Mouse (Mus musculus) midbrain, postnatal 0 days (tissue): ENCODE measurements at regions not wholly inside any gene's neighbourhood (a gene's known extent, or its start where the extent isn't known, plus 50 kb on each side); places are given as distances from the start of the nearest gene placed in this dataset.
A peak's percentile ranks its signal among the peaks of the same experiment; 100 is the strongest.

ENCODE experiments used
- ATAC-seq: fragments of 200-750 bp; cut with Nextera tagmentation; 2 replicates; pipeline ENCODE4 v1.8.0; 2017; ENCODE audit warnings: moderate number of reproducible peaks, mild to moderate bottlenecking, moderate TSS enrichment, moderate library complexity; ENCODE audit not compliant: low FRiP score
- DNase-seq: peaks from one replicate; pipeline ENCODE4 v3.0.0-alpha.2; 2015; ENCODE audit warnings: low spot score
- H3K27ac ChIP-seq: fragments of 300-500 bp; sonication (generic); 2 replicates; pipeline ENCODE4 v1.5.1; 2014; ENCODE audit warnings: low read depth, mild to moderate bottlenecking, low read length, mixed read lengths
- H3K27me3 ChIP-seq: fragments of 300-500 bp; sonication (generic); 2 replicates; pipeline ENCODE4 v1.6.1; 2014; ENCODE audit warnings: low read length, control low read depth, mixed read lengths; ENCODE audit not compliant: insufficient read depth
- H3K36me3 ChIP-seq: fragments of 300-500 bp; sonication (generic); 2 replicates; pipeline ENCODE4 v1.6.1; 2014; ENCODE audit warnings: low read length, control low read depth, mixed read lengths; ENCODE audit not compliant: insufficient read depth
- H3K4me1 ChIP-seq: fragments of 300-500 bp; sonication (generic); 2 replicates; pipeline ENCODE4 v1.6.1; 2014; ENCODE audit warnings: mild to moderate bottlenecking, control low read depth, antibody characterized with exemption, low read length, mixed read lengths; ENCODE audit not compliant: insufficient read depth
- H3K4me2 ChIP-seq: fragments of 300-500 bp; sonication (generic); 2 replicates; pipeline ENCODE4 v1.6.1; 2014; ENCODE audit warnings: low read depth, mild to moderate bottlenecking, low read length, mixed read lengths; ENCODE audit not compliant: poor library complexity, severe bottlenecking
- H3K4me3 ChIP-seq: fragments of 300-500 bp; sonication (generic); 2 replicates; pipeline ENCODE4 v1.5.1; 2014; ENCODE audit warnings: low read depth, mild to moderate bottlenecking, low read length, moderate library complexity
- H3K9ac ChIP-seq: fragments of 300-500 bp; sonication (generic); replicated peaks from 2 replicates; pipeline ENCODE4 v1.6.1; 2014; ENCODE audit warnings: mild to moderate bottlenecking, low read length, moderate library complexity, mixed read lengths; ENCODE audit not compliant: poor library complexity, severe bottlenecking
- H3K9me3 ChIP-seq: fragments of 300-500 bp; sonication (generic); 2 replicates; pipeline ENCODE4 v1.6.1; 2016; ENCODE audit warnings: low read length, control low read depth
- CTCF ChIP-seq: IDR thresholded peaks from 2 replicates; pipeline ENCODE4 v1.5.1; 2016; ENCODE audit warnings: antibody characterized with exemption, mild to moderate bottlenecking
- WGBS: fragments of 180-500 bp; shearing (Covaris S2); extraction: QIAGEN DNeasy Blood & Tissue Kit; methylation state at CpG from one replicate; pipeline ENCODE4 v1.1.7; 2014; 5-methylcytosine and 5-hydroxymethylcytosine counted together

DNA sequence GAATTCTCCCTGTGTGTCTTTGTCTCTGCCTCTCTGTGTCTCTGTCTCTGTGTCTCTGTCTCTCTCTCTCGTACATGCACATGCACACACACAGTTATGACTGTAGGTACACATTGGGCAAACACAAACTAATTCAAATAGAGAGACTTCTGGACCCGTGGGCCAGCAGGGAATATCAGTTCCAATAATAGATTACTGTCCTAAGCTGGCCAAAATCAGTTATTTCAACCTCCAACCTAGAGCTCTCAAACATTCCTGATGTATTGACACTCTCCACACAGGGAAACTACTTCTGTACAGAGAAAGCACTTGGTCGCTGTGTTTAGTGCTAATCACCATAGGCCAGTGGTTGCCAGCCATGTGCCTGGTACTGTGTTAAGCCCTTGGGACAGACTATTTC, 203.7 kb upstream of the Nectin1 start:
- ATAC-seq (no peak), DNase-seq (no peak)
- H3K4me1 ChIP-seq: no peaks in the 10 kb centered on the region
- 78% methylated on average over 3 of the region's 3 CpGs for WGBS
- no peak overlapping the region for H3K27ac ChIP-seq
- no peaks in the 10 kb centered on the region for H3K9me3 ChIP-seq
- no peak overlapping the region for H3K9ac ChIP-seq
- H3K36me3 ChIP-seq: no peaks in the 10 kb centered on the region
- no peak overlapping the region for H3K4me2 ChIP-seq
- TF ChIP-seq CTCF: no peak
- H3K27me3 ChIP-seq: no peaks in the 10 kb centered on the region
- H3K4me3 ChIP-seq: no peak overlapping the region

DNA sequence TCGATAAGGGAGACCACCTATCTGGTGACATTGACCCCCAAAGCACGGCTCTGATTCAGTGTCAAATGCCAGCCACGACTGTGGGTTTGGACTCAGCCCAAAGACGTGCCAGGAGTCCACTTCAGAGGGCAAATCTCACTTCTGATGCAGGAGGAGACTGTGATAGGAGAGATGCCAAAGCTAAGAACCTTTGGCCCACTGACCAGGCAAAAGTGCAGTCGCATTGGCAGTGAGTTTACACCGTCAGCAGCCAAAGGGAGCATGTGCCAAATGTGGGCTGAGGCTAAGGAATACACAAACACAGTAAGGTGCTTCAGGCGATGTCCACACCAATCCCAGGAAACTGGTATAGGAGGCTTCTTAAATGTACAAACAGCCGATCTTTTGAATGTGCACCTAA, 202.6 kb upstream of the Nectin1 start:
- DNase-seq: no peak
- H3K9ac ChIP-seq: no peak overlapping the region
- H3K36me3 ChIP-seq: no peaks in the 10 kb centered on the region
- H3K27ac ChIP-seq: no peak overlapping the region
- ATAC-seq: no peak
- TF ChIP-seq CTCF: no peak
- WGBS: 83% methylated on average over 8 of the region's 8 CpGs
- no peaks in the 10 kb centered on the region for H3K27me3 ChIP-seq
- H3K9me3 ChIP-seq: no peaks in the 10 kb centered on the region
- no peak overlapping the region for H3K4me2 ChIP-seq
- H3K4me1 ChIP-seq: no peaks in the 10 kb centered on the region
- H3K4me3 ChIP-seq: no peak overlapping the region

DNA sequence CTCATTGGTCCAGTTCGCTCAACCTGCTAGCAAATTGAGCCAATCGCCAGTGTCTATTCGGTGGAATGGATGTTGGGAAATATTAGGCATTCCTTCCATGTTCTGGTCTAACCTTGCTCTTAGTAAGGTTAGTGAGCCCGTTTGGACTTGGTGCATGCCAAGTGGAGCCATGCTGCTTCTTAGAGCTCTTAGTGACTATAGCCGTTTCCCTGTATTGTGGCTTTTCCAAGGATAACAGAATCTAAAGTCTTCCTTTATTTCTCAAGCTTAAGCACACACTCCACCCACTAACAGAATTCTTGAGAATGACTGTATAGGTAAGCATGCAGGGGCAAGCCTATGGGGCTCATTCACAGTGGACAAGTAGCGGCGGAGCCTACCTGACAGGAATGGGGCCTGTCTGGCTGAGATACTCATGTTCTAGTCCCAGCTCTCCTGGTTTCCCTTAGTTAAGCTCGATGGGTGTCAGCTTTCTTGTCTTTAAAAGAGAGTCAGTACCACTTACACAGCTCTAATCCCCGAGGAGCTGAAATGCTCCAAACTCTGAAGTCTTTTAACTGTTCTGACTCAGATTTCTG, 201.6 kb upstream of the Nectin1 start:
- no peak for TF ChIP-seq CTCF
- no peak for ATAC-seq
- 81% methylated on average over 9 of the region's 9 CpGs for WGBS

DNA sequence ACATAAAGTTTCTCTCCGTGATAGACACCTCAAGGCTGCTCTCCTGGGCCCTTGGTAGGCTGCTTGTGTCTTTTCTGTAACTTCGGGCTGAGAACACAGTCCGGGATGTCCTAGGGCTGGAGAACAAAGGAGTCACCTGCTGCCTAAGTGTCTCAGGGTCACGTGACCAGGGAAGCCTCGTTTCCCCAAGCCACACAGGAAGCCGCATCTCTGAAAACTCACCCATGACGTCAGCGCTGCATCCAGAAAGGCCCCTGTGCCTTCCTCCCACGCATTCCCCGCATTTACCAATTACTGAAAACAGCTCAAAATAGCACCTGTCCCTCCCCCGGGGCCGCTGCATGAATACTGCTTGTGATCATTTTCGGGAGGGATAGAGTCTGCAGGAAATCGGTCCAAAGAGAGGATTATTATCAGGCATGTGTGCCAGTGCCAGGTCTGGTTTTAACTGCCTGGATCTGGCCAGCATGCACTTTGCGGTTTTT, 198.7 kb upstream of the Nectin1 start:
- WGBS: 21% methylated on average over 15 of the region's 15 CpGs
- DNase-seq: peak; percentile 63

More for the DNA sequence above, 201.6 kb upstream of the Nectin1 start:
- Histone ChIP-seq H3K9me3 (no peaks in the 10 kb centered on the region), H3K27me3 (no peaks in the 10 kb centered on the region), H3K36me3 (no peaks in the 10 kb centered on the region), H3K4me1 (no peaks in the 10 kb centered on the region), H3K4me3 (no peak overlapping the region), H3K4me2 (no peak overlapping the region), H3K27ac (no peak overlapping the region), H3K9ac (no peak overlapping the region)
- no peak for DNase-seq

DNA sequence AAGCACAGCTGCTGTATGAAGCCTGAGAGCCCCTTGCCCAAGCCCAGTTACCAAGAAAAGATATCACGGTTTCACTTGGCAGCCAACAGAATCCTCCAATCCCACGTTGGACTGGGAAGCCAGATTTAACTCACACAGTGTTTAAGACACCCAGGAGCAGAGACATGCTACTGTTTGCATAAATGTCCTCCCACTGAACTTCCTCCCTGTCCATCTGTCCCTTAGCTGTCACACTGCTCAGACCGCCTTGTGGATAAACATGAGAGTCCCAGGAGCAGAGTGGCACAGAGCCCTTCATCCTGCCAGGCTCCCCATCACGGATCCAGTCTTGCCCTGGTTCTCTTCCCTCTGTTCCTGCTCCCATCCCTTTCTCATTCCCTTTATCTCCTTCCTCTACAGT, 194.9 kb upstream of the Nectin1 start:
- ATAC-seq (no peak), DNase-seq (no peak)
- H3K27me3 ChIP-seq: no peaks in the 10 kb centered on the region
- no peak for TF ChIP-seq CTCF
- H3K36me3 ChIP-seq: no peaks in the 10 kb centered on the region
- H3K9ac ChIP-seq: no peak overlapping the region
- H3K4me3 ChIP-seq: no peak overlapping the region
- no peak overlapping the region for H3K4me2 ChIP-seq
- WGBS: 30% methylated on average over 4 of the region's 4 CpGs
- H3K4me1 ChIP-seq: peaks cover 5% of the 10 kb centered on the region; the same call in 1 of the 2 replicates
- H3K27ac ChIP-seq: no peak overlapping the region; the same call in 1 of the 2 replicates
- no peaks in the 10 kb centered on the region for H3K9me3 ChIP-seq

More for the DNA sequence above, 198.7 kb upstream of the Nectin1 start:
- H3K4me2 ChIP-seq: peak overlapping the region; percentile 24
- no peak overlapping the region for H3K9ac ChIP-seq
- peak; percentile 71; the same call in 1 of the 2 replicates for ATAC-seq
- H3K36me3 ChIP-seq: no peaks in the 10 kb centered on the region
- H3K4me3 ChIP-seq: no peak overlapping the region
- H3K27ac ChIP-seq: no peak overlapping the region
- H3K4me1 ChIP-seq: peaks cover 5% of the 10 kb centered on the region; the same call in 1 of the 2 replicates
- no peak for TF ChIP-seq CTCF
- H3K27me3 ChIP-seq: no peaks in the 10 kb centered on the region
- H3K9me3 ChIP-seq: no peaks in the 10 kb centered on the region

DNA sequence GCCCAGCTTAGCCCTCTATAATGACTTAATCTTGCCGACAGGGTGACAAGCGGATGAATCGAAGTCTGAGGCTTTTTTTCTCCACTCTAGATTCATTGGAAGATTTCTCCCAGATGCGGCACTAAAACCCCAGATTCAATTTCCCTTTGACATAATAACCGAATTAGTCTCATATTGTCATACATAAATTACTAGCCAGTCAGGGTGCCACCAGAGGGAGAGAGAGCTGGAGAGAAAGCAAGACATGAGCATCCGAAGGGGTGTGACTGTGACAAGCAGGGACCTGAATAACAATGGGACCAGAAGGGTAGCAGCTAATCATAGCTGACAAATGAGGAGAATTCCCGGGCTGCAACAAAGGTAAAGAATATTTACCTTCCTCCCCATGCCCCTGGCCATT, 194.5 kb upstream of the Nectin1 start:
- H3K4me3 ChIP-seq: no peak overlapping the region
- WGBS: 23% methylated on average over 7 of the region's 7 CpGs
- DNase-seq (peak; percentile 23), ATAC-seq (no peak)
- no peak overlapping the region for H3K9ac ChIP-seq
- H3K27me3 ChIP-seq: no peaks in the 10 kb centered on the region
- H3K4me2 ChIP-seq: no peak overlapping the region
- peak; percentile 51 for TF ChIP-seq CTCF
- peak overlapping the region; percentile 6; the same call in 1 of the 2 replicates for H3K27ac ChIP-seq
- H3K9me3 ChIP-seq: no peaks in the 10 kb centered on the region
- H3K4me1 ChIP-seq: peaks cover 5% of the 10 kb centered on the region; the same call in 1 of the 2 replicates
- no peaks in the 10 kb centered on the region for H3K36me3 ChIP-seq
